Mouse (Mus musculus): ENCODE measurements around the gene Eci1. TPM values are rescaled to one million over a fixed set of nuclear protein-coding genes. Genes with fewer than 3 reads are reported as not detected.

The Eci1 gene
- polyA plus RNA-seq, 1 experiment = not detected

GRCm38 (mm10) chr17:24463374-24464133 is 37.1 kb downstream of the Eci1 start:
- TF ChIP-seq CTCF (IDR thresholded peaks at IDR 0.05; ENCODE audit: insufficient read depth, low read depth, low read length) = no peak
- TF ChIP-seq POLR2A (IDR thresholded peaks at IDR 0.05; ENCODE audit: insufficient read depth, low read depth, low read length) = no peak
- H3K27ac ChIP-seq (ENCODE audit: insufficient read depth, low read depth, low read length) = no peak overlapping the region
- WGBS = 48% methylated on average over 6 of the region's 6 CpGs
- H3K4me3 ChIP-seq (ENCODE audit: insufficient read depth, low read depth, low read length) = no peak overlapping the region
- H3K4me1 ChIP-seq (ENCODE audit: control insufficient read depth, insufficient read depth, low read length) = peaks cover 2% of the 10 kb centered on the region; the same call in 1 of the 2 replicates

GRCm38 (mm10) chr17:24468636-24469246 is 42.3 kb downstream of the Eci1 start:
- WGBS = 93% methylated on average over 5 of the region's 5 CpGs
- TF ChIP-seq CTCF (IDR thresholded peaks at IDR 0.05; ENCODE audit: insufficient read depth, low read depth, low read length) (no peak), POLR2A (IDR thresholded peaks at IDR 0.05; ENCODE audit: insufficient read depth, low read depth, low read length) (no peak)
- no peak overlapping the region for H3K4me3 ChIP-seq (ENCODE audit: insufficient read depth, low read depth, low read length)
- no peak overlapping the region for H3K27ac ChIP-seq (ENCODE audit: insufficient read depth, low read depth, low read length)
- peaks cover 23% of the 10 kb centered on the region for H3K4me1 ChIP-seq (ENCODE audit: control insufficient read depth, insufficient read depth, low read length)

GRCm38 (mm10) chr17:24469336-24469909 is 43.0 kb downstream of the Eci1 start:
- WGBS = 19% methylated on average over 7 of the region's 7 CpGs
- H3K27ac ChIP-seq (ENCODE audit: insufficient read depth, low read depth, low read length) = peak overlapping the region; percentile 81
- H3K4me1 ChIP-seq (ENCODE audit: control insufficient read depth, insufficient read depth, low read length) = peaks cover 29% of the 10 kb centered on the region
- TF ChIP-seq POLR2A (IDR thresholded peaks at IDR 0.05; ENCODE audit: insufficient read depth, low read depth, low read length) (no peak), CTCF (IDR thresholded peaks at IDR 0.05; ENCODE audit: insufficient read depth, low read depth, low read length) (no peak)
- H3K4me3 ChIP-seq (ENCODE audit: insufficient read depth, low read depth, low read length) = peak overlapping the region; percentile 76

- peak; percentile 74 for TF ChIP-seq POLR2A (IDR thresholded peaks at IDR 0.05; ENCODE audit: insufficient read depth, low read depth, low read length)
- no peak for TF ChIP-seq CTCF (IDR thresholded peaks at IDR 0.05; ENCODE audit: insufficient read depth, low read depth, low read length)
- Histone ChIP-seq H3K4me3 (ENCODE audit: insufficient read depth, low read depth, low read length) (peak within 1 kb of the TSS; percentile 76), H3K27ac (ENCODE audit: insufficient read depth, low read depth, low read length) (peak within 1 kb of the TSS; percentile 81), H3K4me1 (ENCODE audit: control insufficient read depth, insufficient read depth, low read length) (peaks cover 35% of the 10 kb centered on the region)
- WGBS = under 1% methylated on average over 69 of the region's 75 CpGs
Measured at GRCm38 (mm10) chr17:24469910-24470602, 43.6 kb downstream of the Eci1 start, which contains the start of the genes E4f1 and Pgp. Gene E4f1 (minus strand): TSS chr17:24470313. Gene Pgp (plus strand): TSS chr17:24470392.

GRCm38 (mm10) chr17:24470701-24471527 is 44.5 kb downstream of the Eci1 start:
- Histone ChIP-seq H3K27ac (ENCODE audit: insufficient read depth, low read depth, low read length) (peak overlapping the region; percentile 43), H3K4me3 (ENCODE audit: insufficient read depth, low read depth, low read length) (peak overlapping the region; percentile 76), H3K4me1 (ENCODE audit: control insufficient read depth, insufficient read depth, low read length) (peaks cover 35% of the 10 kb centered on the region)
- TF ChIP-seq CTCF (IDR thresholded peaks at IDR 0.05; ENCODE audit: insufficient read depth, low read depth, low read length) (no peak), POLR2A (IDR thresholded peaks at IDR 0.05; ENCODE audit: insufficient read depth, low read depth, low read length) (no peak)
- WGBS = under 1% methylated on average over 68 of the region's 68 CpGs

GRCm38 (mm10) chr17:24472512-24472911 is 46.1 kb downstream of the Eci1 start:
- H3K4me1 ChIP-seq (ENCODE audit: control insufficient read depth, insufficient read depth, low read length) = peaks cover 36% of the 10 kb centered on the region
- H3K27ac ChIP-seq (ENCODE audit: insufficient read depth, low read depth, low read length) = peak overlapping the region; percentile 39
- TF ChIP-seq POLR2A (IDR thresholded peaks at IDR 0.05; ENCODE audit: insufficient read depth, low read depth, low read length) (0 out of 2 replicates have a peak, but pooled peaks have one; percentile 29), CTCF (IDR thresholded peaks at IDR 0.05; ENCODE audit: insufficient read depth, low read depth, low read length) (no peak)
- peak overlapping the region; percentile 19 for H3K4me3 ChIP-seq (ENCODE audit: insufficient read depth, low read depth, low read length)
- 55% methylated on average over 4 of the region's 4 CpGs for WGBS

- WGBS = 77% methylated on average over 6 of the region's 6 CpGs
- peak within 1 kb of the TSS; percentile 75 for H3K27ac ChIP-seq (ENCODE audit: insufficient read depth, low read depth, low read length)
- H3K4me3 ChIP-seq (ENCODE audit: insufficient read depth, low read depth, low read length) = peak within 1 kb of the TSS; percentile 19; the same call in 1 of the 2 replicates
Measured at GRCm38 (mm10) chr17:24473612-24474275, 47.3 kb downstream of the Eci1 start, which contains the start of gene Bricd5. Gene Bricd5 (plus strand): TSS chr17:24473884.

More at GRCm38 (mm10) chr17:24473612-24474275, 47.3 kb downstream of the Eci1 start, which contains the start of gene Bricd5:
- TF ChIP-seq CTCF (IDR thresholded peaks at IDR 0.05; ENCODE audit: insufficient read depth, low read depth, low read length) (no peak), POLR2A (IDR thresholded peaks at IDR 0.05; ENCODE audit: insufficient read depth, low read depth, low read length) (no peak)
- peaks cover 44% of the 10 kb centered on the region for H3K4me1 ChIP-seq (ENCODE audit: control insufficient read depth, insufficient read depth, low read length)
